Mouse (Mus musculus) hindbrain, embryonic 10.5 days (tissue): ENCODE results near the gene Iqcf4. TPM values are rescaled to one million over a fixed set of nuclear protein-coding genes. Genes with fewer than 3 reads are reported as not detected.

Experiments
- DNase-seq: peaks from one replicate; pipeline ENCODE4 v3.0.0-alpha.2; 2017; ENCODE audit warnings: low spot score
- H3K27ac ChIP-seq: fragments of 300-500 bp; sonication (generic); 2 replicates; pipeline ENCODE4 v1.5.1; 2016; ENCODE audit warnings: mild to moderate bottlenecking, moderate library complexity
- H3K27me3 ChIP-seq: fragments of 300-500 bp; sonication (generic); 2 replicates; pipeline ENCODE4 v1.6.1; 2016; ENCODE audit warnings: mild to moderate bottlenecking; ENCODE audit not compliant: poor library complexity, insufficient read depth, severe bottlenecking
- H3K36me3 ChIP-seq: fragments of 300-500 bp; sonication (generic); 2 replicates; pipeline ENCODE4 v1.6.1; 2016; ENCODE audit warnings: mild to moderate bottlenecking, moderate library complexity
- H3K4me1 ChIP-seq: fragments of 300-500 bp; sonication (generic); replicated peaks from 2 replicates; pipeline ENCODE4 v1.6.1; 2016; ENCODE audit warnings: mild to moderate bottlenecking
- H3K4me3 ChIP-seq: fragments of 300-500 bp; sonication (generic); 2 replicates; pipeline ENCODE4 v1.5.1; 2016; ENCODE audit warnings: mild to moderate bottlenecking, moderate library complexity
- H3K9me3 ChIP-seq: fragments of 300-500 bp; sonication (generic); 2 replicates; pipeline ENCODE4 v1.6.1; 2016; ENCODE audit warnings: mild to moderate bottlenecking, moderate library complexity
- WGBS: fragments of 180-500 bp; shearing (Covaris S2); methylation state at CpG from one replicate; pipeline ENCODE4 v1.1.7; 2016; 5-methylcytosine and 5-hydroxymethylcytosine counted together
- polyA plus RNA-seq: library from polyadenylated mRNA; unstranded; fragments of >200 nt; fragmentation: Nextera tagmentation; extraction: Ambion mirVana; gene quantifications from 2 replicates; pipeline ENCODE4 v1.2.1, GENCODE M21; 2016

Gene Iqcf4
- polyA plus RNA-seq, 1 experiment from 2014 or later, result not detected

DNA sequence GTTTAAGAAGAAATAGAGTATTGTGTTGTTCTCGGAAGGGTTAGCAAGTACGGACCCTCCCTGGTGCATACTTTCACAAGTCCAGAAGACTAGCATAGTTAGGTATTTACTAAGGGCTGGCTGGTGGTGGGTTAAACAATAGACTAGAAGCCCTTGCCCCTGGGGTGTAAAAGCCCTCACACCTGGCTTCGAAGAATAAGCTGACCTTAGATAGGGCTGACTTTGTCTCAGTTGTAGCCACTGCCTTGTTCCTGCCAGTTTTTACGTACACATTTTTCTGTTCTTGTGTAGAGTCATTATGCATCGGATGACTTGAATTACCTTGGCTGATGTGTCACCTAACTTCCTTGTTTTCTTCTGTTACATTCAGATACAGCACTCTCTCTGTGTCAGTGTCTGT, 2.6 kb upstream of the Iqcf4 start:
- H3K9me3 ChIP-seq, result no peaks in the 10 kb centered on the region
- H3K4me1 ChIP-seq, result no peaks in the 10 kb centered on the region
- no peak for DNase-seq
- 90% methylated on average over 5 of the region's 5 CpGs for WGBS
- H3K36me3 ChIP-seq, result no peaks in the 10 kb centered on the region
- no peak overlapping the region for H3K27ac ChIP-seq
- no peak overlapping the region for H3K4me3 ChIP-seq
- no peaks in the 10 kb centered on the region for H3K27me3 ChIP-seq

DNA sequence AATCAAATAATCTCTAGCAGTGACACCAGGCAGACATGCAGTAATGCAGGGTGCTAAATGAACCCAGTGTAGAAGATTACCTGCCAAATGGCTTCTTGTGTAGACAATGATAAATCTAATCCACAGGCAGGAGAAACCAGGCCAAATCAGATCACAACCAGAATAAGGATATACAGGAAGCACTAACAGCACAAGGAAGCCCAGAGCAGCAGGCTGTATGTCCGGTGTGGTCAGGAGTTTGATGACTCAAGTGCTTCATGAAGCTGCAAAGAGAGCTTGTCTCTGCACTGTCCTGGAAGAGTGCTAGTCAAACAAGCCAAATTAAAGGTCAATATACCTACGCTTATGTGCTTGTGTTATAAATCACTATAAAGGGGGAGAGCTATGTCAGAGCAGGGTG, 1.4 kb upstream of the Iqcf4 start:
- WGBS, result 90% methylated on average over 2 of the region's 2 CpGs
- Histone ChIP-seq H3K36me3 (no peaks in the 10 kb centered on the region), H3K4me1 (no peaks in the 10 kb centered on the region), H3K9me3 (no peaks in the 10 kb centered on the region), H3K27ac (no peak overlapping the region), H3K27me3 (no peaks in the 10 kb centered on the region), H3K4me3 (no peak overlapping the region)
- DNase-seq, result no peak

DNA sequence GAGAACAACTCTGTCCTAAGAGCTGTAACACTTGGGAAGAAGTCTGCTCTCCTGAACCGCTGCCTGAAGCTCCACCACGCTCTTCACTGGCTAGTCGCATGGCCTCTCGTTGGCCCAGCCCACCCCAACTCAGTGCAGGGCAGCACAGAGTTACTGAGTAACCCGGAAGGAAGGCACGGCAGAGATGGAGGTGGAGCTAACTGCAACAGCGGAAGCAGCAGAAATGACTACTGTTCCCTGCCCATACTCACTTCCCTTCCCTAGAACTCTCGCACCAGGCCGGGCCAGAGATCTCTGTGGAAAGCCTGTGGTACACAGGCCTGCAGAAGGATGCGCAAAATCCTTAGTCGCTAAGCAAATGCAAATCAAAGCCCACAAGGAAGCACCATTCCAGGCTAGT, 4.4 kb downstream of the Iqcf4 start:
- no peak overlapping the region for H3K4me3 ChIP-seq
- H3K9me3 ChIP-seq, result no peaks in the 10 kb centered on the region
- H3K27me3 ChIP-seq, result no peaks in the 10 kb centered on the region
- no peak for DNase-seq
- 67% methylated on average over 11 of the region's 11 CpGs for WGBS
- H3K4me1 ChIP-seq, result no peaks in the 10 kb centered on the region
- no peak overlapping the region for H3K27ac ChIP-seq
- no peaks in the 10 kb centered on the region for H3K36me3 ChIP-seq

DNA sequence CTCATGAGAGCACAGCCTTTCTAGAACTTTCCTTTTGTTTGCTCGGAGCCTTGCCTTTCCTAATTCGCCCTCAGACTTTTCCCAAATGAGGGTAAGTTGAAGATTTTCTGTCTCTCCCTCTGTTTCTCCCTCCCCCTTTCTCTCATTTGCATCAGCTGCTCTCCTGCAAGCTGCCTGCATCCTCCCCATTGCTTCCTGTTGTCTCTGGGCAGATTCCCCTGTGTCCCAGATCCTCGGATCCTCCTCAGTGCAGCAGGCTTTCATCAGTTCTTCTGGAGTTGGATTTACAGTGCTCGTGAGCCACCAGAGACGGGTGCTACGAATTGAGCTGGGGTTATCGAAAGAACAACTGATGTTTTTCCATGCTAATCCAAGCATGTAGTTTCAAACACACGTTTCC, 6.8 kb downstream of the Iqcf4 start:
- Histone ChIP-seq H3K4me3 (no peak overlapping the region), H3K27me3 (no peaks in the 10 kb centered on the region), H3K27ac (no peak overlapping the region), H3K4me1 (no peaks in the 10 kb centered on the region), H3K9me3 (no peaks in the 10 kb centered on the region), H3K36me3 (no peaks in the 10 kb centered on the region)
- no peak for DNase-seq
- 83% methylated on average over 8 of the region's 8 CpGs for WGBS

DNA sequence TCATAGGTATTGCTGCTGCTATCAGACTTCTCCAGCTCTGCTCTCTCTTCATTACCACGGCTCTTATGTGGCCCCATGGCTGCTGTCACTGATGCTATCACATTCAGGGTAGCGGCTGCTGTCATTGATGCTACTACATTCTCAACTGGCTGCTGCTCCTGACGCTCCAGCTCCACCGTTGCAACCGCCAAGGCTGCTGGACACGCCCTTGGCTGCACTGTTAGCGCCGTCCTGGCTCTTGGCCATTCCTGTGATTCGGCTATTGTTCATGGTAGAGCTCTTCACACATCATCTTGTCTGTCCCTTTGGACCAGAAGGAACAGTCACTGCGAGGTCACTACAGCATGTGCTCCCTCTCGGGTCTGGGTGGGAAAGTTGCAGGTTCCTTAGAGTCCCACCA, 8.5 kb downstream of the Iqcf4 start:
- DNase-seq, result no peak
- 94% methylated on average over 11 of the region's 11 CpGs for WGBS
- Histone ChIP-seq H3K36me3 (no peaks in the 10 kb centered on the region), H3K27ac (no peak overlapping the region), H3K4me1 (no peaks in the 10 kb centered on the region), H3K27me3 (no peaks in the 10 kb centered on the region), H3K9me3 (no peaks in the 10 kb centered on the region), H3K4me3 (no peak overlapping the region)

DNA sequence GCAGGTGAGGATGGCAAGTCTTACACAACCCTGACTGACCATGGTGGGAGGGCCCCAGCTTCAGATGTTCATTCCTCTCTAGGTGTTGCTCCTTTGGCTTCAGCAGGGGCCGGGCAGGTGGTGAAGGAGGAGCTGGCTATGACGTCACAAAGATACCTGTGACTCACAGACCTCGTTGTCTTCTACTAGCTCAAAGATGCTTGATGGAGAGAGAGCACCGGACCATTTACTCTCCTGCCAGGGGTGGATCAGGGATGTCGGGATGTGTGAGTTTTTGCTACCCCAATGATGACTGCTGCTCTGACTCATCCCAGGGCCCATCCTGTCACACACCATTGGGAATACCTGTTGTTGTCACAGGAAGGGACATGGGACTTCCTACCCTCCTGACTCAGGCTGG, 9.3 kb downstream of the Iqcf4 start, which contains the start of gene Iqcf3:
Gene Iqcf3, minus strand, starts transcription at position 101 of the 400 bp plus-strand sequence.
- WGBS, result 90% methylated on average over 5 of the region's 5 CpGs
- H3K27ac ChIP-seq, result no peak within 1 kb of the TSS

DNA sequence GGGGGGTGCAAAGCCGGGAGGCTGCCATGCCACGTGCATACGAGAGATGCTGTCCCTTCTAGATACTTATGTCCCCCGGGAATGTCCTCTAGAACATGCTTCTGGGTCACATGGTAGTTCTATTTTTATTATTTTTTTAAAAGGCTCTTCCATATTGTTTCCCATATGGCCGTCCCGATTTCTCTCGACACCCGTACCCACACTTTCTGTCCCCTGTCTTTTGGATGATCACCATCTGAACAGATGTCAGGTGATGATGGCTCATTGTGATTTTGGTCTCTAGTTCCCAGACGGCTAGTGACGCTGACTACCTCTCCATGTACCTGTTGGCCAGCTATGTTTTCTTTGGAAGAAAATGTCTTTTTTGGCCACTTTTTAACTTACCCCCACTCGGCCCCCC, 35.8 kb downstream of the Iqcf4 start:
- H3K27me3 ChIP-seq, result no peaks in the 10 kb centered on the region
- H3K9me3 ChIP-seq, result no peaks in the 10 kb centered on the region
- no peak overlapping the region for H3K27ac ChIP-seq
- no peak overlapping the region for H3K4me3 ChIP-seq
- no peaks in the 10 kb centered on the region for H3K4me1 ChIP-seq
- no peaks in the 10 kb centered on the region for H3K36me3 ChIP-seq
- WGBS, result 93% methylated on average over 11 of the region's 11 CpGs
- DNase-seq, result no peak

More for the DNA sequence above, 9.3 kb downstream of the Iqcf4 start, which contains the start of gene Iqcf3:
- H3K36me3 ChIP-seq, result no peaks in the 10 kb centered on the region
- no peaks in the 10 kb centered on the region for H3K27me3 ChIP-seq
- no peaks in the 10 kb centered on the region for H3K4me1 ChIP-seq
- no peak for DNase-seq
- no peak within 1 kb of the TSS for H3K4me3 ChIP-seq
- H3K9me3 ChIP-seq, result no peaks in the 10 kb centered on the region

DNA sequence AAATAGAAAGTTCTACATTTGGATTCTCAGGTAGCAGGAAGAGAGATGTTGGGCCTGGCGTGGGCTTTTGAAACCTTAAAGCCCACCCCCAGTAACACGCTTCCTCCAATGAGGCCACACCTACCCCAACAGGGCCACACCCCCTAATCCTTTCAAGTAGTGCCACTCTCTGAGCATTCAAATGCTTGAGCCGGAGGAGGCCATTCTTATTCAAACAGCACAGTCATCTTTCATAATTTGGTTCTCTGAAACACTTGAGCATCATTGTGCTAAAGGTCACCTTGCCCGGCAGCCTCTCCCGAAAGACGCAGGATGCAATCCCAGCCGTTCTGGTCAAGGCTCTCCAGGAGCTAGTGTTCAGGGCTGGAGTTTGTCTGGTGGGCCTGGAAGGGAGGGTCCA, 36.5 kb downstream of the Iqcf4 start:
- no peaks in the 10 kb centered on the region for H3K9me3 ChIP-seq
- no peak overlapping the region for H3K4me3 ChIP-seq
- no peaks in the 10 kb centered on the region for H3K4me1 ChIP-seq
- H3K27me3 ChIP-seq, result no peaks in the 10 kb centered on the region
- no peak for DNase-seq
- H3K36me3 ChIP-seq, result no peaks in the 10 kb centered on the region
- H3K27ac ChIP-seq, result no peak overlapping the region
- 92% methylated on average over 7 of the region's 7 CpGs for WGBS

DNA sequence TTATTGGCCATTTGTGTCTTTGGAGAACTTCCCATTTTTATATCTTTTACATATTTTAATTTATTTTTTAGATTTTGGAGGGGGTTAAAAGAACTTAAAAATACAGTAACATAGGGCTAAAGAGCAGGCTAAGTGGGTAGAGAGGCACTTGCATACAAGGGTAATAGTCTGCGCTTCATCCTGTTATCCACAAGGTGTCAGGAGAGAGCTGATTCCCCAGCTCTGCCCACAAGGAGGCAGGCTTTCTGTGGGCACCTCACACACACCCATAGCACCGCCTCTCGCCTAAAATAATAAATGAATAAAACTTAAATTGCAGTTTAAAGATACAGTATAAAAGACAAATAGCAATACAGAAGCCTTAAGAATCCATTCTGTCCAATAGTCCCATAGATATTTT, 39.0 kb downstream of the Iqcf4 start:
- H3K9me3 ChIP-seq, result no peaks in the 10 kb centered on the region
- H3K27me3 ChIP-seq, result no peaks in the 10 kb centered on the region
- H3K4me3 ChIP-seq, result no peak overlapping the region
- H3K27ac ChIP-seq, result no peak overlapping the region
- H3K4me1 ChIP-seq, result no peaks in the 10 kb centered on the region
- H3K36me3 ChIP-seq, result no peaks in the 10 kb centered on the region
- 32% methylated on average over 3 of the region's 3 CpGs for WGBS
- peak; percentile 17 for DNase-seq

DNA sequence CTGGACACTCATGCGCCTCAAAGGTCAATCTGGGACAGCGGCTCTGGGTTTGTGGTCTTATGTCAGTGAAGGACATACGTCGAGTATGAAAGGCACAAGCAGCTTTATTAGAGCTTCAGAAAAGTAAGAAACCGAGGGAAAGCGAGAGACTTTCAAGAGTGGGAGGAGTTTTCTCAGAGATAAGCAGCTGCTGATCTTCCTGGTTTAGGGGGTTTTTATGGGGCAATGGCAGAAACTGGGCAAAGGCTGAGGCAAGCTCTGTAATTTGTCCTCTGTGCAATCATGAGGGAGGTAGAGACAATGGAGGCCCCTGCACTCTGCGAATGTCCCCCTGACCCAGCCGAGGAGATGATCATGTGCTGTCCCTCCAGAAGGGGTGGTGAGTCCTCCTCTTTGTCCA, 50.9 kb downstream of the Iqcf4 start:
- Histone ChIP-seq H3K9me3 (no peaks in the 10 kb centered on the region), H3K4me3 (no peak overlapping the region), H3K27ac (no peak overlapping the region), H3K36me3 (no peaks in the 10 kb centered on the region), H3K27me3 (no peaks in the 10 kb centered on the region), H3K4me1 (no peaks in the 10 kb centered on the region)
- no peak for DNase-seq
- WGBS, result 83% methylated on average over 8 of the region's 8 CpGs

DNA sequence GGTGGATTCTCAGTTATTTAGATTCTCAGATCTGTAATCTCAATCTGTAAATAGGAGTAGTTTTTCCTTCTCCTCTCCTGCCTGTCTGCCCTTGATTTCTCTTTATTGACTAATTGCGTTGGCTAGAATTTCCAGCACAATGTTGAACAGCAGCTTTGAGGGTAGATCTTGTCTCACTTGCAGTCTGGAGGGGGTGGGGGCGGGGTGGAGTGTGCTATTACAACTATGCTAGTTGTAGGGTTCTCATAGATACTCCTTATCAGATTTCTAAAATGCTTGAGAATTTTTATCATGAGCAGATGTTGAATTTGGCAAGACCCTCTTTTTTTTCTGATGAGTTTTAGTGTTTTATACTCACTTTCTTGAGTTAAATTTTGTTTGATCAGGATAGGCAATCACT, 51.4 kb downstream of the Iqcf4 start:
- WGBS, result 75% methylated on average over 2 of the region's 2 CpGs

More for the DNA sequence above, 51.4 kb downstream of the Iqcf4 start:
- Histone ChIP-seq H3K36me3 (no peaks in the 10 kb centered on the region), H3K9me3 (no peaks in the 10 kb centered on the region), H3K4me3 (no peak overlapping the region), H3K4me1 (no peaks in the 10 kb centered on the region), H3K27me3 (no peaks in the 10 kb centered on the region), H3K27ac (no peak overlapping the region)
- no peak for DNase-seq

Other genes starting within 250 kb of the Iqcf4 start
- 16.1 and 16.6 TPM in 2 replicates for gene Dusp7, start 202.4 kb downstream of the Iqcf4 start, polyA plus RNA-seq
- 912 and 973 TPM in 2 replicates for gene Rpl29, start 141.5 kb downstream of the Iqcf4 start, polyA plus RNA-seq
- gene Acy1, start 132.7 kb downstream of the Iqcf4 start, polyA plus RNA-seq, result 36.7 and 37.0 TPM in 2 replicates
- gene Abhd14b, start 123.5 kb downstream of the Iqcf4 start, polyA plus RNA-seq, result 5.7 and 6.0 TPM in 2 replicates
- gene Abhd14a, start 123.3 kb downstream of the Iqcf4 start, polyA plus RNA-seq, result 39.7 and 41.9 TPM in 2 replicates
- 395 and 430 TPM in 2 replicates for gene Pcbp4, start 117.7 kb downstream of the Iqcf4 start, polyA plus RNA-seq
- gene Gpr62, start 105.1 kb downstream of the Iqcf4 start, polyA plus RNA-seq, result 0.10 and 0.17 TPM in 2 replicates
- 64.1 and 76.2 TPM in 2 replicates for gene Rrp9, start 95.0 kb downstream of the Iqcf4 start, polyA plus RNA-seq
- 1.6 and 1.8 TPM in 2 replicates for gene Parp3, start 94.0 kb downstream of the Iqcf4 start, polyA plus RNA-seq
- not detected in 2 replicates for gene Iqcf1, start 71.0 kb downstream of the Iqcf4 start, polyA plus RNA-seq
- gene Iqcf5, start 56.4 kb downstream of the Iqcf4 start, polyA plus RNA-seq, result not detected in 2 replicates
- gene Iqcf3, start 9.4 kb downstream of the Iqcf4 start, polyA plus RNA-seq, result not detected in 2 replicates
- gene Iqcf6, start 55.6 kb upstream of the Iqcf4 start, polyA plus RNA-seq, result not detected in 2 replicates
- 21.5 and 25.9 TPM in 2 replicates for gene Grm2, start 85.1 kb upstream of the Iqcf4 start, polyA plus RNA-seq
- 31.3 and 31.6 TPM in 2 replicates for gene Tex264, start 114.9 kb upstream of the Iqcf4 start, polyA plus RNA-seq
- gene Rad54l2, start 218.2 kb upstream of the Iqcf4 start, polyA plus RNA-seq, result 9.0 and 10.4 TPM in 2 replicates